Mouse (Mus musculus): Measurements from ENCODE around the gene Cacng2.
"Not testable (repeated sequence)": the region's sequence is repeated elsewhere in the genome, so short reads cannot be mapped to it uniquely, and the experiment has no call there.

Gene Cacng2

DNA sequence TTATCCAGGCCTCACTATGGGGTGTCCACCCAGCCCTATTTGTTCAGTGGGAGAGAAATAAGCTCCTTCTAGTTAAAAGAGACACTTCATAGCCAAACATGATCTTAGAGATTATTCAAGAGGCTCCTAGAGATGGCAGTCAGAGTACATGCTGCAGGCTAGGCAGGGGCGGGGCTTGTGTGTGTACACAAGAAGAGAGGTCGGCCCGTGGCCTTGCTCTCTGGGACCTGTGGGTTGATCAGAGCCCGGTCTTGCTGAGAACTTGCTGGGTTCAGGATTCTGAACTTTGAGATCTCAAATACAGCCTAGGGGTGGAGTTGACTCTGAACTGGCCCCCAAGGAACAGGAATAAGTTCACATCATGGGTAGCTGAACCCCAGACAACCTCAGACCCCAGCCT lies 95.6 kb downstream of the Cacng2 start:
- no peak for DNase-seq (ENCODE audit: low read depth, low spot score)

DNA sequence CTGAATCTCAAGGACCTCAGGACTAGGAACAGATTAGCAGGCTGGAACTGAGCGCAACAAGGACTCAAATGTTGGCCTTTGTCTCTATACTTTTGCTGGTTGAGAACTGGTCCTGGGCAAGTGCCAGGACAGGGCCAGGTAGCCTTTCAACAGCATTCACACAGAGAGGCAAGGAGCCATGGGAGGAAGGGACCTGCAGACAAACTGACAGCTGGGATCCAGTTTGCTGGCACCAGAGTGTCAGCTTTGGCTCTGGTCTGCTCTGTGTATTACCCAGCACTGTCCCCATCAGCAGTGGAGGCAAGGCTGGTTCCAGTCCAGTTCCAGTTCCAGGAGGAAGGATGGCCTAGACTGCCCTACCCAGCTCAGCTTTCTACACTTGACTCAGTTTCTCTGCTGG lies 105.8 kb downstream of the Cacng2 start:
- no peak for DNase-seq (ENCODE audit: low read depth, low spot score)

DNA sequence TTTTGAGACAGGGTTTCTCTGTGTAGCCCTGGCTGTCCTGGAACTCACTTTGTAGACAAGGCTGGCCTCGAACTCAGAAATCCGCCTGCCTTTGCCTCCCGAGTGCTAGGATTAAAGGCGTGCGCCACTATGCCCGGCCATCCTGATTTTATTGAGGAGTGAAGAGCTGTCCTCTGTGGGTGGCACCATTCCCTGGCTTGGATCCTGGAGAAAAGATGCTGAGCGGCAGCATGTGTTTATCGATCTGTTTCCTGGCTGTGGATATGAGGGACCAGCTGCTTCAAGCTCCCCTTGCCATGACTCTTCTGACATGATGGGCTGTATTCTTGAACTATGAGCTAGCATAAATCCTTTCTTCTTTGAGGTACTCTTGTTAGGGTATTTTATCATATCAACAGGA lies 111.6 kb downstream of the Cacng2 start:
- not testable (repeated sequence) for DNase-seq (ENCODE audit: low read depth, low spot score)

DNA sequence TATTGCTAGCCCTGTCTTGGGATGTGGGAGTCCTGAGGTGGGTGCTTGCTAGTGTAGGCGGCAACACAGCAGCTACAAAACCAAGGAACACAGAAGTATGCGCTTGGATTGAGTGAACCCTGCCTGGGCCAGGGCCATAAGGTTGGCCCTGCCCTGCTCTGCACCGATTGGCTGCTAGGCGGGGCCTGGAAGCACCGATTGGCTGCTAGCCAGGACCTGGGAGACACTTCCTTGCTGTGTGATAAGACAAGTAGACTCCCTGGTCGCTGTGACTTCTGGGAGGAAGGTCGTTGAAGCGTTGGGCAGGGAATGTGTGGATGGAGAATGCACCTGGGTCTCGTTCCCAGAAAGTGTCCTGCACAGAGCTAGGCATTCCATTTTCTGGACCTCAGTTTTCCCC lies 115.9 kb downstream of the Cacng2 start:
- no peak for DNase-seq (ENCODE audit: low read depth, low spot score)

DNA sequence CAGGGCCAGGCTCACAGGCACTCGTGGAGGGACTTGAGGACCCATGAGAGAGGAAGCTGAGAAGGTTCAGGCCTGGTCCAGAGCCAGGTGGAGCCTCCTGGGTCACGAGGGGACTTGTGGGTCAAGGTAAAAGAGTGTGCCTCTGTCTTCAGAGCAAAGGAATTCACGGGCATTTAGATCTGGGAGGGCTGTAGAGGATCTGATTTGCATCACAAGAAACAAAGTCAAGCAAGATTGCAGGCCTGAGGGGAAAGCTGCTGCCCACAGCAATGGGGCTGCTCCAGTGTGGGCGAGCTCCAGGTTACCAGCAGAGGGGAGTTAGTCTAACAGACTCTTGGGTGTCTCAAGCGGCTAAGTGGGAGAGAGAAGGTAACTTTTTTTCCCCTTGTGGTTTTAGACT lies 118.4 kb downstream of the Cacng2 start:
- DNase-seq (ENCODE audit: low read depth, low spot score): no peak

DNA sequence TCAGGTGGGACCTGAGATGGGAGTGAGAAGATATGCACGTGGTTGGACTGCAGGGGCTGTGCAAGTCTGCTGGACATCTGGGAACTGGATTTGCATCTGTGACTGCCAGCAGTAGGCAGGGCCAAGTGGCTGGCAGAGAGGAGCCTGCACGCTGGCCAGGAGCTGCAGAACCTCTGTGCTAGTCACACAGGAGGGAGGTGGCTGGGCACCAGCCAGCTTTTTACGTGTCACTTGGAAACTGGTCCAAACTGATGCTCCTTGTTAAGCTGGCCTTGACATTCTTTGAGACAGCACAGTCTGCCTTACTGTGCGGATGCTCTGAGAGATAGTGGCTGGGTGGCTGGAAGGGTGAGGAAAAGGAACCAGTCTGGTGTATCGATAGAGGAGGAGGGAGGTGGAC lies 131.3 kb downstream of the Cacng2 start:
- peak; percentile 16 for DNase-seq (ENCODE audit: low read depth, low spot score)

DNA sequence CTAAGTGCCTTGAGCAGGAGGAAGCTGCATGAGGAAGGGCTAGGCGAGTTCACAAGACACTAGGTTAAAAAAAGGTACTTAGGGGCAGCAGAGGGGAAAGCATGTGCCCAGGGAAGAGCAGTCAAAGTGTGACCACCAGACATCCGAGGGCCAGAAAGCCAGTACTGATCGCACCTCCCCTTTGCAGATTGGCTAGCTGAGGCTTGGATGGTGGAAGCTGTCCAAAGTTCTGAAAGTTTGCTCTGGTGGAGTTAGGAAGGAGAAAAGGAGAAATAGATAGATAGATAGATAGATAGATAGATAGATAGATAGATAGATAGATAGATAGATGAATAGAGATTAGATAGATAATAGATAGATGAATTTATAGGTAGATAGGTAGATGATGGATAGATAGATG lies 136.4 kb downstream of the Cacng2 start:
- no peak for DNase-seq (ENCODE audit: low read depth, low spot score)

DNA sequence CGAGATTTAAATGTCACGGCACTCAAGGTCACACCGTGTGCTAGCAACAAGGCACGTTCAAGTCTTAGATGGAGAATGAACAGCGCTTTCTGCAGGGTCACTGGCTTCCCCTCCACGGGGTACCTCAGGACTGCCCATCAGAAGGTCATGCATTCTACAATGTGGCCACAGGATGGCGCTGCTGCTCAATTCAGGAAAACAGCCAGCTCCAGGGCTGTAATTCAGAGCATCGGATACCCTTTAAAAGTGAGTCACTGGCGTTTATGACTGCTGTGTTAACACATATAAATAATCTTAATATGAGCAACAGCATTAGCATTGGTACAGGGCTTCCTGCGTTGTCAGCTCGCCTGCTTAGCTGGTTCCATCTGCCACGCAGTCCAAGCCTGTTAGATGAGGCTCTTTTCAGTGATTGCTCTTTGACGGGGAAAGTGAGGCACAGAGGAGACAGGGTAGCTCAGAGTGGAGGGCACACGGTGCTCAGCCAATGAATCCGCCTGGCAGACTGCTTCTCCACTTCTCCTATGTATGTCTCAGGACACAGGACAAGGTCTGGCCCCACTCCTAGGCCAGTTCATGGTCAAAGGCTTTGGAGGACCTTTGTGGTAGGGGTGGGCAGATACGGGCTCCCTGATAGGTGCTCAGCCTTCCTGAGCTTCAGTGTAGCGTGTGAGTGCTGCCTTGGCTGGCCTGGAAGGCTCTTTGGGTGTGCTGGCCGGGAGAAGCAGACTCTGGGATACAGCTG lies 137.5 kb downstream of the Cacng2 start:
- peak; percentile 45 for DNase-seq (ENCODE audit: low read depth, low spot score)

DNA sequence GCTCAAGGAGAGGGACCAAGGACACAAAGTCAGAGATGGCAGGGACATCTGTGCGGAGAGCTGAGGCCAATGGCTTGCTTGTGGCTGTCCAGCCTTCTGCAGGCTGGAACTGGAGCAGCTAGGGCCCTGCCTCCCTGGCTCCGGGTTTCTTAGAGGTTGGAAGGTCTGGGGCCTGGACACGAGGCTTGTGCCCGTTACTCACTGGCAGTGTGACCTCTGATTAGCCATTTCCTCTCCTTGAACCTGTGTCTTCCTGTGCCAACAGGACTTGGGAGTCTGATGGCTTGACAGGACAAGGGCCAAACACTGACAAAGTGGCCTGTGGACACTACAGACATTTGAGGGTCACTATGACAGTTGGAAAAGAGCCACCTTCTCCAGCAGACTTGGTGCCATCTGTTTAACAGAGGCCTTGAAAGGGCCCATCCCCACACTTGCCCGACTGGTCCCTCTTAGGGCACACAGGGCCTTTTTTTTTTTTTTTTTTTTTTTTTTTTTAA lies 138.6 kb downstream of the Cacng2 start:
- no peak for DNase-seq (ENCODE audit: low read depth, low spot score)

DNA sequence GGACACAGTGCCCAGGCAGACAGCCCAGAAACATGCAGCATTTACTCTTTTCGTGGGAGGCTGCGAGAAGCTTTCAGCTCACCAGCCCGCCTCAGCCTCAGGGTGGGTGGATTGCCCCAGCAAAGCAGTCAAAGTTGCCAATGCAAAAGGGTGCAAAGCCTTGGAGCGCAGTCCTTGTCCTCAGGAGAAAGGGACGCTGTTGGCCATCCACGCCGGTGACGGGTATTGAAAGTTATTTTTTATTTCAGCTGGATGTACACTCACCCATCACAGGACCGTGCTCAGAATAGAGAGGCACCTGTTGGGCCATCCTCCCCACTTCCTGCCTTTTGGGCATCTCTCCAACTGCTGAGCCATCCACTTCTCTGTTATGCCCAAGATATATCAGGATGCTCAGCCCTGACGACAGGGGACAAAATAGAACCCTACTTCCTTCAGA lies 140.4 kb downstream of the Cacng2 start:
- no peak for DNase-seq (ENCODE audit: low read depth, low spot score)

DNA sequence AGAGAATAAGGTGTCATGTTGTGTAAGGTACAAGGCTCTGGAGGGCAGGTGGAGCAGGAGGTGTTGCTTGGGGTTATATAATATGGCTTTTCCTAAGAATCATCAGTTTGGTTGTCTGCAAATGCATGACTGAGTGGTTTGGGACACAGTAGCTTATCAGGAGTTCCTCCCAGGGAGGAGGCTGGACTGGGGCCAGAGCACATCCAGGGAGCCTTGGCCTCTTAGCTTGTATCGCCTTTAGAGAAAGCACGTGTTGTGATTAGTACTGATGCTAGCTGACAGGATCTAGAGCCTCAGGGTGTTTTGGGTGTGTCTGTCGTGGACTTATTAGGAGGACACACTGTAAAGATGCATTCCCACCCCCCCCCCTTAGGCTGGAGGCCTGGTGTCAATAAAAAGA lies 142.2 kb downstream of the Cacng2 start:
- no peak for DNase-seq (ENCODE audit: low read depth, low spot score)

DNA sequence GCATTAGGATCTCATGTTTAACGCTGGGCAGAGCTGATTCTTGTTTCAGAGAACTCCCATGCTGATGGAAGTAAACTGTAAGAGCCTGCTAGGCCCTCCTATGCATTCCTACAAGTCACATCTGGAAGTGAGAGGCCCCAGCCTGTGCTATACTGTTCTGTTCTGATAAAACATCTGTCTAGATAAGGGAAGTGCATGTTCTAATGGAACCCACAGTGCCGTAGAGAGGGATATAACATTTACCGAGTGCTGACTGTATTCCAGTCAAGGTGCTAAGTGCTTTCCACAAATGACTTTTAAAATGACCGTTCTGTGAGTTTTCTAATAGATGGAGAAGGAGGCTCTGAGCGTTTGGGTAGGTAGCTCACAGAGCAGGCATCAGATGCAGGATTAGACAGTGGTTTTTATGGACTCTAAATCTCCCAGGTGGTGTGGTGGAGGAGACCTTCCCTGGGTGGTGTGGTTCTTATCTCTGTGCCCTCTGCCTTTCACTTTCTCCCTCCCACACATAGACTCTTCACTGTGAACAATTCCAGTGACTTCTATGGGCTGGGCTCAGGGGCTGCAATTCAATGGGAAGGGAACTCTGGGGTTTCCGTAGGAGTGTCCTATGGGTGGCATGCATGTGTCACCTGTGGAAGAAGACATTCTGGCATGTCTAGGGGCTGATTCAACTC lies 145.5 kb downstream of the Cacng2 start:
- no peak for DNase-seq (ENCODE audit: low read depth, low spot score)

DNA sequence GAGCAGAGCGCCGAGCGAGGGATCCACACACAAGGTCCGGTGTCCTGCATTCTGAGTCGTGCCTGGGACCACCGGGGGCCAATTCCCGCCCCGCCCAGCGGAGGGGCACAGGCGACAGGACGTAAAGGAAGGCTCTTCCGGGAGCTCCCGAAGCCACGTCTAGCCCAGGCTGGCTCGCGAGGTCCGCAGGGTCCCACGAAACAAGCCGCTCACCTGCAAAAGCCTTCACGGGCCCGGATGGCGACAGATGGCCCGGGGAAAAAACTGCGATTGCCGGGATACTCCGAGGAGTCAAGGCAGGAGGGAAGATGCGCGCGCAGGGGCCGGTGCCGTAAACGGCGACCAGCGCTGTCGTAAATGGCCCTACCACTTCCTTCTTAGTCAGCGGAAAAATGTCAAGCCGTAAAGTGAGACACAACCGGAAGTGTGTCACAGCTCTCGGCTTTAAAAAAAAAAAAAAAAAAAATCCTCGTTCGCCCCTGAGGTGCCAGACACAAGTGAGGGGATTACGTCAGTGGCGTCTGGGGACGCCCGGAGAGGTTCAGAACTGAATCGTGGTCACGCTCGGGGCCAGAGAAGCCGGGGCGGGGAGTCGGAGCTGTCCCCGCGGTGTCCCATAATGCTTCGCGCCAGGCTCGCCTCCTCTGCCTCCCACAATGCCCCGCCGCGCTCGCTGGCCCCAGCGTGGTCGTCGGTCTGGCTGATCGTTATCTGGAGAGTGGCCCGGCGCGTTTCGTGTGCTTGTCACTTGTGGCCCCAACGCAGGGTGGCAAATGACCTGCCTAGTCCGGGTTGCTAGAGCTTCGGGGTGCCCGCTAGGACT lies 149.1 kb downstream of the Cacng2 start, which contains the start of gene Eif3d:
Gene Eif3d (minus strand): TSS at position 344 of the 823 bp plus-strand sequence.
- peak; percentile 96 for DNase-seq (ENCODE audit: low read depth, low spot score)

DNA sequence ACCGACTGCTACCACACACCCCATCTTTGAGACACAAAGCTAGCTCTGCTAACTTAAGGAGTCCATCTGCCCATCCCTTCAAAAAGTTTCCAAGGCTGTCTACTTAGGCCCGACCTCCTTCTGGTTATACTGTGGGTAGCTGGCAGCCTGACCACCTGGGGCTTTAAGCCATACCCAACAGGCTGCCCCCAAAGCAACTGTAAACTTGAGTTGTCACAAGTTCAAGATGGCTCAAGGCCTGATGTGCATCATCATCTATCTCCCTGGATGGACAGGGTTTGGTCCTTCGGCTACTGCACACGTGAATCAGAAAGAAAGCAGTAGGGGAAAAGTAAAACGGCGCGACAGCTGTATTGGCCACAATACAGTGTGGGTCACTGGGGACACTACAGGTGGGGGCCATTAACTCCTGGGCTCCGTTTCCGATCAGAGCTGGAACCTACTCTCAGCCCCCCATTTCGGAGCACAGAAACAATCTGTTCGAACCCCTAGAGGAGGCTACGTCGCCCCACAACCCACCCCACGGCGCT lies 149.8 kb downstream of the Cacng2 start:
- no peak for DNase-seq (ENCODE audit: low read depth, low spot score)

DNA sequence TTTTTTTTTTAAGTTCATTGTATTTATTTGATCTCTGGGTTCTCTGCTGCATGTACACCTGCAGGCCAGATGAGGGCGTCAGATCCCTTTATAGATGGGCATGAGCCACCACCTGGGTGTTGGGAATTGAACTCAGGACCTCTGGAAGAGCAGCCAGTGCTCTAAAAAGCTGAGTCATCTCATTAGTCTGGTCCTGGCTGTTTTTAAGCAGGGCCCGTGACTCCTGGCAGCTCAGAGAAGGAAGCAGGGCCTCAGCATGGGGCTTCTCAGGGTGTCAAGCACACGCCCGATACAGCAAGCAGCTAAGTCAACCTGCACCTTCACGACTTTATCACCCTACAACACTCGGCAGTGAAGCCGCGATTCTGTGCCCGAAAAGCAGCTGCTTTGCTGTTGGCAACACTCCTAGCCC lies 154.7 kb downstream of the Cacng2 start:
- no peak for DNase-seq (ENCODE audit: low read depth, low spot score)

DNA sequence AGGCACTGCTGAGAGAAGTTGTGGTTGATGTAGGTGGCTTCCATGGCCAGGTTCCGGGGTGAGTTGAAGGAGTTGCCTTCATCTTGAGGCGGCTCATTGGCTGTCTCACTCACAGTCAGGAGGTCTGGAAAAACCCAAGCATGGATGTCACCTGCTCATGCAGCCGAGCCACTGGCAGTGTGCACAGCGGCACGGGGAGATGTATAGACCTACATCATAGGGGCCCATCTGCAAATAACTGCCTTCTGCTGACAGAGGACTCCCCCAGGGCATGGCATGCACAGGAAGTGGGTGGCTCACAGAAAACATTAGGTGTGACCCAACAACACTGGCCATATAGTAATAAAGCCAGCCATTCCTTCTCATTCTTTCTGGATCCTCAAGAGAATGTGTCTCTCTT lies 157.4 kb downstream of the Cacng2 start:
- DNase-seq (ENCODE audit: low read depth, low spot score): no peak

DNA sequence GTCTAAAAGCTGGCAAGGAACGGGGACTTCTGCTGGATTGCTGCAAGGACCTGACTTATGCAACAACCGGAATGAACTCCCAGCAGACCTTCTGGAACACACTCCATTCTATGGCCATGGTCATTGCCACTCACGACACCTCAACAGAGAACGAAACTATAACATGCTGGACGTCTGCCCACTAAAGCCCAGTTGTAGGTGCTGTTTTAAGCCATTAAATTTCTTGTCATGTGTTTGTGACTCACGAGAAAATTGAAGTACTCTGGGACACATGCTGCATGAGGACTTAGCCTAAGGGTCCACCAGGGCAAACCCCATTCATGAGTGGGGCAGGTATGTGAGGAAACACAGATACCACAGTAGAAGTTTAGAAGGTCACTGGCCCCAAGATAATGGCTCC lies 159.1 kb downstream of the Cacng2 start:
- no peak for DNase-seq (ENCODE audit: low read depth, low spot score)

DNA sequence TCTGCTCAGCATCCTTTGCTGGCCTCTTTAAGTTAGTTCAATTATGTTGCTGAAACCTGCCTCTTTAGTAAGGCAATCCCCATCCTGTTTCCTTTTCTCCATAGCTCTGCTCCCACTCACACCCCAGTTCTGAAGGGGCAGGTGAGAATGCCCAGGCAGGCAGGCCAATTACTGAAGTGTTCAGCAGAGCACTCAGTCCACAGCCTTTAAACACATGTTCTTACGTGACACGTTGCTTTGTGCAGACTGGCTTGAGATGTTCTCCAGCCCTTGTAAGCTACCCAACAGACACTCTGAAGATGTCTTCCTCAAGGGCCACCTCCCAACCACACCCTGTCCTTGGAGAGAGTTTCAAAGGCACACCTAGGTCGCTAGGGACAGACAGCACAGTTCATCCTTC lies 161.8 kb downstream of the Cacng2 start:
- DNase-seq (ENCODE audit: low read depth, low spot score): no peak

DNA sequence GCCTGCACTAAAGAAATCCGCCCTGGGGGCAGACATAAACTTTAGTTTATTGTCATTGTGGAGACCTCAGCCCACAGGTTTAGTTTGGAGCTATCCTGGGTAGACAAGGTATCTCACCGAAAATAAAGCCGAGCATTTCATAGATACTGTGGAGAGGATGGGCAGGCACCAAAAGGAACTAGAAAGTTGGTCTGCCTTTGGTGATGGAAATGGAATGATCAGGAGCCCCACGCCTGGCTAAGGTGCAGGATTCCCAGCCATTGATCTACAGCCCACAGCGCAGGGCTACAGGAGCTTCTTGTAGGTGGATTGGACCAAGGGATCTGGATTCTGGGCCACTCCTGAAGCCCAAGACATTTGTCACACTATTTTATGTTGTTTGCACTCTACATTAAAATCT lies 162.2 kb downstream of the Cacng2 start:
- no peak for DNase-seq (ENCODE audit: low read depth, low spot score)

DNA sequence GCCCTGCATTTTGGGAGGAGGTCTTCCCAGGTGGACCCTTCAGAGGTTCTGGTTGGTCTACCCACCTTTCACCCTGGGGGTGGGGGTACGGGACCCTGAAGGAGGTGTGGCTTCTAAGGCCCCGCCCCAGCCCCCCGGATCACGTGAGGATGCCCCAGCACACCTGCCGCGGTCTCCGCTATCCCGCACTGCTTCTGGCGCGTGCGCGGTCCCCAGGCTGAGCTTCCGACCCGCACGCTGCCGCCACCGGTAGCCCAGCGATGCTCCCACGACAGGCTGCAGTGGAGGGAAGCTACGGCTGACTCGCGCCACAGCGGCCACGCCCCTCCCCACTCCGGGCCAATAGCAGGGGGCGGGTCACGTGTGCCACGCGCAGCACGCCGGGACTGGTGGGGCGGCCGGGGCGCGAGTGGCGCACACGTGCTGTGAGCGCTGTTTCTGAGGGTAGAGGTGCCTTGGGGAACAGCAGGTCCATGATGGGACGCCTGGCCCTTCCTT lies 163.4 kb downstream of the Cacng2 start, which contains the start of gene Foxred2:
Gene Foxred2 (minus strand): TSS at position 319 of the 498 bp plus-strand sequence.
- peak; percentile 59 for DNase-seq (ENCODE audit: low read depth, low spot score)
